Mouse (Mus musculus) cerebellum, adult 9-11 months (tissue): ENCODE results near the gene Sufu.
A peak's percentile ranks its signal among the peaks of the same experiment; 100 is the strongest.

Experiments used
- DNase-seq: peaks from one replicate; pipeline ENCODE4 v3.0.0; 2022

The Sufu gene

GRCm38 (mm10) chr19:46500581-46501341 is 104.1 kb downstream of the Sufu start:
- peak; percentile 79 for DNase-seq

- peak; percentile 88 for DNase-seq
These were observed 104.8 kb downstream of the Sufu start, which contains the start of gene Trim8 for GRCm38 (mm10) chr19:46501401-46502068. Trim8 (plus strand) TSS chr19:46501702.

DNA sequence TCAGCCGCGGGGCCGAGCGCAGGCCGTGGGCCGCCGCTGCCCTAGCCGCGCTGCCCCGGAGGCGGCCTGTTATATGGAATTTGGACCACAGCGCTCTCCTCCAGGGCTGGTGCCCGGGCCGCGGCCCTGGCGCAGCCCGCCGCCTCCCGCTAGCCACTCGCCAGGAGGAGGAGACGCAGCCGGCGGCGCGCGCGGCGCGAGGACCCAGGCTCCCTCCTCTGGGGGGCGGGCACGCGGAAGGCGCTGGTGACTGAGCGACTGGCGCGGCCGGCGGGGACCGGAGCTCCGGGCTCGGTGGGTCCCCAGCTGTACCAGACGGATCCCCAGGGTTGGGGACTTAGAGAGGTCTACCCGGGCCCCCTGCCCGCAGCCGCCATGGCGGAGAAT is 105.4 kb downstream of the Sufu start:
- peak; percentile 82 for DNase-seq

- peak; percentile 90 for DNase-seq
These were observed 105.9 kb downstream of the Sufu start for GRCm38 (mm10) chr19:46502471-46503166.

DNA sequence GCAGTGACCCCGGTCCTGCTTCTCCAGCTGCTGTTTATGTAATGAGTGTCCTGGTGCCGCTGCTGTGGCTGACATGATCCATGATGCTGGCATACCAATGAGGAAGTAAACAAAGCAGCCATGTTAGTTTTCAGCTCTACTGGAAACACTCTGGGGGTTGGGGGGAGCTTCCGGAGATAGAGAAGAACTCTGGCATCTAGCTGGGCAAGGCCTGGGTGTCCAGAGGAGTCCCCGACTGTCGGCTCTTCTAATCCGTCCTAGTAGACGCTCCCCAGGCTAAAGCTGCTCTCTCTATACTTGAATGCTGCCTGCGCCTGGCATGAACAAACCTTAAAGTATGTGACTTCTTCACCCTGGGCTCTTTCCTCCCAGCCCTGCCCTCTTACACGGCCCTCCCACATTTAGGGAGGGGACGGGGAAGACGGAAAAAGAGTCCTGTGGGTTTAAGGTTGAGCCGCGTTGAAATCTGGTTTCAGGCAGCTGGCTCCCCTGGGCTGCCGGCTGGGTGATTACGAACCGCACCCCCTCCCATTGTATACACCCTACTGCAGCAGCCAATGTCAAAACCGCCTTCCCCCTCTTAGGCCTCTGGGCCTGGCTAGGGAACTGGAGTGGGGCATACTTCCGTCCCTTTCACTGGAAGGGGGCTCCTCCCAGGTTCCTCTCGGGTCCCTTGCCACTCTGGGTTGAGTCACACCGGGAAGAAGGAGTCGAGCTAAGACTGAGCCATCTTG is 106.8 kb downstream of the Sufu start:
- DNase-seq, result peak; percentile 72

- no peak for DNase-seq
These were observed 107.4 kb downstream of the Sufu start for GRCm38 (mm10) chr19:46504085-46504552.

DNA sequence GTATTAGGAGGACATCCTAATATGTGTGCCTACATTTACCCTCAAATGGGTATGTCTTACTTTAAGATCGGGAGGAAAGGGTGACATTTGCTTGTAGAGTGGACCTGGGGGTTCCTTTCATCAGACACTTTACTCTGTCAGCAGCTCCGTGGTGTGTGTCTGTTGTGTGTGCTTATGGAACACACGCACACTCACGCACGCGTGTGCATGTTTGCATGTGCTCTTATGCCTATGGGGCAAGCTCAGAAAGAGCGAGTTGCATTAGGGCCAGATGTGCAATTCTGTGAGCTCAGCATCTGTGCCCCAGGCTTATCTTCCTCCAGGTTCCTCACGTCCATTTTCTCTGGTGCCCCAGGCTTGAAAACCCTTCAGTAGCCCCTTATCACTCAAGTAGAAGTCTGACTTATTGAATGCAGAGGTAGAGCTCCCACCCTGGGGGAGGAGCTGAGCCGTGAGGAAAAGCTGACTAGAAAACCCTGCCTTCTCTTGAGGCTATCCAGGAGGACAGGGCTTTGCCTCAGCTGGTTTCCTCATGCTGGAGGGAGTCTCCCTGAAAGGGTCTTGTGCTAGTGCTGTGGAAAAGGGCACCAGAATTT is 108.2 kb downstream of the Sufu start:
- DNase-seq, result no peak

GRCm38 (mm10) chr19:46505646-46506371 is 109.1 kb downstream of the Sufu start:
- DNase-seq, result no peak

GRCm38 (mm10) chr19:46506372-46506717 is 109.6 kb downstream of the Sufu start:
- DNase-seq, result no peak

DNA sequence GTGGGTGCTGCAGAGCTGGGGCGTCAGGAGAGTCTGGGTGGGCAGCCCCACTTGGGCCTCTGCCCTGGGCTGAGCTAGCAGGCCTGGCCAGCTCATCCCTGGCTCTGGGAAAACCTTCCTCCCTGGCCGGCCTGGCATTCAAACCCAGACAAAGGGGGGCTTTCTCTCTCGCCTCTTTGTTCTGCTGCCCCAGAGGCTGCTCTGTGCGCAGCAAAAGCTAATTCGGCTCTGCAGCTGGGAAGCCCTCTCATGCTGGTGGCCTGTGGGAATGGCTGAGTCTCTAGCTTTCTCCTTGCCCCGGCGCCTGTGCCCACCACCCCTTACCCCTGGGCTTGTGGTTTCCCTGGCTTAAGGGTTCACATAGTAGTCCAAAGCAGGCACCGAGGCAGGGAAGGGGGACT is 110.5 kb downstream of the Sufu start:
- DNase-seq, result no peak

- no peak for DNase-seq
These were observed 111.1 kb downstream of the Sufu start for GRCm38 (mm10) chr19:46507806-46508205.

DNA sequence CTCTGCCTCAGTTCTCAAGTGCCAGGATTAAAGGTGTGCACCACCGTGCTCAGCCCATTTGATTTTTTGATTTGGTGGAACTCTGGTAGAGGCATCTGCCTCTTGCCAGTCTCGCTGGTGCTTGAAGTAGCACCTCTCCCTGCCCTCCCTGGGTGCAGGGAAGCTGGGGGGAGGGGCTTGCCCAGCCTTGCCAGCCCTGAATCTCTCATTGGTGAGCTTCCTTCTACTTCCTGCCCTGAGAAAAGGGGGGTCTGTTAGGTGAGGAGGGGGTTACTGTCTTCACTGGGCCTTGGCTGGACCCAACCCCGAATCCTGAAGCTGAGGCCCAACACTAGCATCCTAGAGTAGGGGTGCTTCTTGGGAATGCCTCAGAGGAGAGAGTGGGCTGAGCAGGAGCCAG is 112.0 kb downstream of the Sufu start:
- peak; percentile 46 for DNase-seq

- DNase-seq, result no peak
These were observed 112.5 kb downstream of the Sufu start for GRCm38 (mm10) chr19:46509202-46509601.

DNA sequence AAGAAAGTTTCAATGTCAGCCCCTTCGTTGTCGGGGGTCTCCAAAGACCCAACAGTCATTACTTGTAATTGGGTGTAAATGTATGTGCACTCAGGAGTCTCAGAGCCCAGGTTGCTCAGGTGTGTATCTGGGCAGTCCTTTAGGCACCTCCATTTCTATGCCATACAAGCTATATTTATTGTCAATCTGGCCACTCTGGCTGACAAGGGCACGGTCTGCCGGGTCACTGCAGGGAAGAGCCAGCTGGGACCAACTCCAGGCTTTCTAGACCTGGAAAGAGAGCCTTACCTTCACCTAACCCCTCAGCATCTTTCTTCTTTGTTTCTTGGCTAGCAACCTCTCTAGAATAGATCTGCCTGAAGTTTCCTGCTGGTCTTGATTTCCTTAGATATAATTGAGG is 113.0 kb downstream of the Sufu start:
- peak; percentile 64 for DNase-seq

GRCm38 (mm10) chr19:46510401-46510800 is 113.7 kb downstream of the Sufu start:
- no peak for DNase-seq

- DNase-seq, result no peak
These were observed 114.1 kb downstream of the Sufu start for GRCm38 (mm10) chr19:46510824-46511223.

- DNase-seq, result no peak
These were observed 114.6 kb downstream of the Sufu start for GRCm38 (mm10) chr19:46511263-46511662.

- no peak for DNase-seq
These were observed 117.7 kb downstream of the Sufu start for GRCm38 (mm10) chr19:46514387-46514786.

GRCm38 (mm10) chr19:46515287-46515821 is 118.7 kb downstream of the Sufu start:
- DNase-seq, result no peak

- DNase-seq, result no peak
These were observed 120.2 kb downstream of the Sufu start for GRCm38 (mm10) chr19:46516667-46517528.
